ENCODE assay signal across 10 mouse cellular contexts in the genomic region with DNA sequence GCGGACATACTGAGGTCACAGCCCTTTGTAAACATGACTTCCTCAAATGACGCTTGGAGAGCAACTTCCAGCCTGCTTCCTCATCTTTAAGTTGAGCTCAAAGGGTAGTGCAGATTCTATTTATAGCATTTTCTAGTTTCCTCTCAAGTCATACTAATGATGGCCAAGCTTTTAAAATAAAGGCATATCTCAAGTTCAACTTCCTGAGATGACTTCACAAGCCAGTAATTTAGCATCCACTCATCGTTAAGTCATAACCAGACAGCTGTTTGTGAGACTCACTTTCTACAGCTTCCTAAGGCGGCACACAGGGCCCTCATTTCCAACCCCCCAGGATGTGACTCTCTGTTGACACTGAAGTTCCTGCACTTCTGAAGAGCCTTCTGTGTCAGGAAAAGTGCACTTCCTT.
DNase-seq lines count a peak whose midpoint lies in the region; ATAC-seq and TF ChIP-seq lines count a peak whose summit lies in the region.
"Had no signal": no experiment of that assay in that cellular context is flagged by ENCODE, and none has a peak within 500 bp of the region (broad histone marks: within the 10 kb centered on the region; RNA-seq: fewer than 3 reads in every experiment).

No protein-coding gene starts in this region.

- H3K9me3 ChIP-seq in embryonic facial prominence, embryonic 11.5 days (replicated peaks; ENCODE audit: control insufficient read depth, low read length), result no peaks in the 10 kb centered on the region
- H3K9me3 ChIP-seq in embryonic facial prominence, embryonic 10.5 days, result no peaks in the 10 kb centered on the region
- H3K9me3 ChIP-seq: embryonic facial prominence, embryonic 13.5 days; hindbrain, embryonic 10.5 days had no signal

- no peak for TF ChIP-seq CTCF in cortical plate, adult 2 months (IDR thresholded peaks at IDR 0.05; ENCODE audit: extremely low read depth, insufficient read depth, low read length)

- no peak overlapping the region for H3K27ac ChIP-seq in embryonic facial prominence, embryonic 11.5 days (replicated peaks; ENCODE audit: low read depth, low read length)
- no peak overlapping the region for H3K27ac ChIP-seq in embryonic facial prominence, embryonic 10.5 days (replicated peaks)
- H3K27ac ChIP-seq in cortical plate, adult 2 months (ENCODE audit: insufficient read depth, low read length), result 0 out of 2 replicates have a peak overlapping the region, but pooled peaks have one; percentile 20
- H3K27ac ChIP-seq: embryonic facial prominence, embryonic 13.5 days; hindbrain, embryonic 10.5 days had no signal

- no peaks in the 10 kb centered on the region for H3K27me3 ChIP-seq in embryonic facial prominence, embryonic 11.5 days (ENCODE audit: control insufficient read depth, insufficient read depth, low read length)
- H3K27me3 ChIP-seq in embryonic facial prominence, embryonic 10.5 days (replicated peaks; ENCODE audit: low read depth, poor library complexity, severe bottlenecking), result no peaks in the 10 kb centered on the region
- H3K27me3 ChIP-seq: embryonic facial prominence, embryonic 13.5 days had no signal

- DNase-seq in embryonic facial prominence, embryonic 11.5 days (ENCODE audit: low spot score), result peak; percentile 6
- DNase-seq in embryonic facial prominence, embryonic 10.5 days (ENCODE audit: low spot score), result no peak
- peak; percentile 80 for DNase-seq in lung, postnatal 25 days (ENCODE audit: low spot score)
- no peak for DNase-seq in urinary bladder, postnatal 10 days (ENCODE audit: low spot score)
- no peak for DNase-seq in testis, postnatal 10 days (ENCODE audit: low spot score)
- DNase-seq in frontal cortex, postnatal 14 days (ENCODE audit: low spot score in 2 of 2), result no peak

- H3K4me2 ChIP-seq in embryonic facial prominence, embryonic 11.5 days (ENCODE audit: low read depth, low read length), result no peak overlapping the region
- H3K4me2 ChIP-seq: embryonic facial prominence, embryonic 13.5 days had no signal

- ATAC-seq in embryonic facial prominence, embryonic 11.5 days (replicated peaks; ENCODE audit: insufficient number of reproducible peaks, low FRiP score, low TSS enrichment, low read depth), result no peak
- peak; percentile 51 to 58; a peak in 2 of 4 replicates for ATAC-seq in hematopoietic stem cell, adult 5-6 weeks (replicated peaks in 1 of 2; ENCODE audit: insufficient read depth in 1 of 2, low FRiP score in 2 of 2, low TSS enrichment in 1 of 2, low read depth in 1 of 2, poor library complexity in 2 of 2, severe bottlenecking in 2 of 2)

- H3K9ac ChIP-seq in embryonic facial prominence, embryonic 11.5 days (replicated peaks; ENCODE audit: low read length), result no peak overlapping the region
- H3K9ac ChIP-seq: embryonic facial prominence, embryonic 13.5 days had no signal

- no peaks in the 10 kb centered on the region for H3K4me1 ChIP-seq in embryonic facial prominence, embryonic 11.5 days (ENCODE audit: control insufficient read depth, insufficient read depth, low read length)
- peaks cover 15% of the 10 kb centered on the region for H3K4me1 ChIP-seq in embryonic facial prominence, embryonic 10.5 days
- peaks cover 2% of the 10 kb centered on the region; the same call in 1 of the 2 replicates for H3K4me1 ChIP-seq in cortical plate, adult 2 months (ENCODE audit: control insufficient read depth, insufficient read depth, low read length)
- H3K4me1 ChIP-seq: embryonic facial prominence, embryonic 13.5 days had no signal

- no peaks in the 10 kb centered on the region for H3K36me3 ChIP-seq in embryonic facial prominence, embryonic 11.5 days (replicated peaks; ENCODE audit: control insufficient read depth, insufficient read depth, low read depth, low read length)
- H3K36me3 ChIP-seq in embryonic facial prominence, embryonic 10.5 days (replicated peaks), result no peaks in the 10 kb centered on the region
- H3K36me3 ChIP-seq: embryonic facial prominence, embryonic 13.5 days; hindbrain, embryonic 10.5 days had no signal

- H3K4me3 ChIP-seq in embryonic facial prominence, embryonic 11.5 days (ENCODE audit: low read depth, low read length), result no peak overlapping the region
- H3K4me3 ChIP-seq in embryonic facial prominence, embryonic 10.5 days, result no peak overlapping the region
- H3K4me3 ChIP-seq in cortical plate, adult 2 months (ENCODE audit: insufficient read depth, low read length), result no peak overlapping the region
- H3K4me3 ChIP-seq: embryonic facial prominence, embryonic 13.5 days; hindbrain, embryonic 10.5 days had no signal

- no peak for TF ChIP-seq POLR2A in cortical plate, adult 2 months (IDR thresholded peaks at IDR 0.05; ENCODE audit: extremely low read depth, insufficient read depth, low read length)

- WGBS in embryonic facial prominence, embryonic 11.5 days, result 69% methylated on average over 4 of the region's 4 CpGs
- 72% methylated on average over 4 of the region's 4 CpGs for WGBS in embryonic facial prominence, embryonic 10.5 days

Comparison
In these comparisons a context has a peak if more than half of its experiments do, and no peak if none do; other contexts are left out.
1. DNase-seq: peak in embryonic facial prominence, embryonic 11.5 days (single experiment) and lung, postnatal 25 days (single experiment); none in embryonic facial prominence, embryonic 10.5 days (single experiment), urinary bladder, postnatal 10 days (single experiment), testis, postnatal 10 days (single experiment) and frontal cortex, postnatal 14 days (0 of 2).